Mouse (Mus musculus) liver, postnatal 0 days (tissue): ENCODE data around the gene Tfdp2.

Experiments
- CTCF ChIP-seq: sonication (generic); IDR thresholded peaks from 2 replicates; pipeline ENCODE4 v1.5.1; 2016; ENCODE audit warnings: antibody characterized with exemption, low read depth
- EP300 ChIP-seq: IDR thresholded peaks from 2 replicates; pipeline ENCODE4 v1.6.1; 2016; ENCODE audit warnings: antibody characterized with exemption, low read depth, mild to moderate bottlenecking

GRCm38 (mm10) chr9:96162421-96162820 is 33.7 kb upstream of the Tfdp2 start:
- TF ChIP-seq CTCF (no peak), EP300 (no peak)
